Mouse (Mus musculus) heart, embryonic 13.5 days (tissue): ENCODE results near the gene Dynlt1c. TPM values are rescaled to one million over a fixed set of nuclear protein-coding genes. Genes with fewer than 3 reads are reported as not detected.
"Not testable (repeated sequence)": the region's sequence is repeated elsewhere in the genome, so short reads cannot be mapped to it uniquely, and the experiment has no call there.

ENCODE experiments used
- ATAC-seq: fragments of 200-750 bp; cut with Nextera tagmentation; 2 replicates; pipeline ENCODE4 v1.8.0; 2017; ENCODE audit warnings: moderate TSS enrichment; ENCODE audit not compliant: insufficient number of reproducible peaks, low FRiP score, low TSS enrichment; ENCODE audit errors: extremely low read depth
- H3K27ac ChIP-seq: fragments of 300-500 bp; sonication (generic); replicated peaks from 2 replicates; pipeline ENCODE4 v1.5.1; 2015; ENCODE audit warnings: moderate library complexity, mild to moderate bottlenecking, inconsistent platforms
- H3K27me3 ChIP-seq: fragments of 300-500 bp; sonication (generic); replicated peaks from 2 replicates; pipeline ENCODE4 v1.6.1; 2015; ENCODE audit warnings: mild to moderate bottlenecking, inconsistent platforms
- H3K36me3 ChIP-seq: fragments of 300-500 bp; sonication (generic); 2 replicates; pipeline ENCODE4 v1.6.1; 2015; ENCODE audit warnings: mild to moderate bottlenecking, inconsistent platforms
- H3K4me1 ChIP-seq: fragments of 300-500 bp; sonication (generic); 2 replicates; pipeline ENCODE4 v1.6.1; 2015; ENCODE audit warnings: inconsistent platforms
- H3K4me2 ChIP-seq: fragments of 300-500 bp; sonication (generic); 2 replicates; pipeline ENCODE4 v1.6.1; 2015; ENCODE audit warnings: inconsistent platforms, mild to moderate bottlenecking, moderate library complexity
- H3K4me3 ChIP-seq: fragments of 300-500 bp; sonication (generic); 2 replicates; pipeline ENCODE4 v1.5.1; 2015; ENCODE audit warnings: moderate library complexity, mild to moderate bottlenecking, inconsistent platforms
- H3K9ac ChIP-seq: fragments of 300-500 bp; sonication (generic); 2 replicates; pipeline ENCODE4 v1.6.1; 2015; ENCODE audit warnings: inconsistent platforms, mild to moderate bottlenecking, moderate library complexity
- H3K9me3 ChIP-seq: fragments of 300-500 bp; sonication (generic); 2 replicates; pipeline ENCODE4 v1.6.1; 2016; ENCODE audit warnings: inconsistent platforms
- WGBS: fragments of 180-500 bp; shearing (Covaris S2); methylation state at CpG from one replicate; pipeline ENCODE4 v1.1.7; 2015; ENCODE audit warnings: mixed read lengths; 5-methylcytosine and 5-hydroxymethylcytosine counted together
- polyA plus RNA-seq: library from polyadenylated mRNA; unstranded; fragments of >200 nt; fragmentation: Nextera tagmentation; extraction: Ambion mirVana; gene quantifications from 2 replicates; pipeline ENCODE4 v1.2.1, GENCODE M21; 2015

Dynlt1c gene
- polyA plus RNA-seq, 1 experiment from 2014 or later = 26.6 TPM

DNA sequence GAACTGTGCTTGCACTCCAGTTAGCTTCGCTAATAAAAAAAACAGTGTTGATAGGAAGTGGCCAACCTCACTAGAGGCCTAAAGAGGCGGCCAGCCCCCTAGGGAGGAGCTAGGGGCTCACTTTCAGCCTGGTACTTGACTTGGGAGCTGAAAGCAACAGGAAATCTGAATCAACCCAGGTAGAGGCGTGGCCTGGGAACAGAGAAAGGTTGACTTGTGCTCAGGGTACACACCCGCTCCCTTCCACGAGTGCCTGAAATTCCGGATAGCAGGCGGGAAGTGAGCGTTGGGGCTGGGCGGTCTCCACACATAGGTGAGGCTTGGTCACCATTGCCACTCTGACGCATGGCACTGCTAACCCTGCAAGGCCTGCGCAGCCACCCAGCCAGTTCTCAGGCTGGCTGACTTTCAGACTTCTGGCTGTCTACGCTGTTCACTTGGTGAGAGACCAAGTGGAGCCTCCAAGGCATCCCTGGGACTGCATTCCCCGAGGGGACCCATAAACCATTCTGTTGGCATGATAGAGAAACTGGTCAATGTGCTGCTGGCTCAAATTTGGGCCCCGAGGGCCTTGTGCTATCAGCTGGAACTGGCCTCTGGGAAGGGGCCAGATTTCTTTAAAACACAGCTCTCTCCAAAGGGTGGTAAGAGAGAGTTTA lies 39.4 kb downstream of the Dynlt1c start:
- 69% methylated on average over 14 of the region's 14 CpGs for WGBS
- H3K4me3 ChIP-seq, H3K36me3 ChIP-seq, H3K27ac ChIP-seq, H3K9me3 ChIP-seq, ATAC-seq, H3K9ac ChIP-seq, H3K4me1 ChIP-seq, H3K4me2 ChIP-seq, H3K27me3 ChIP-seq: not testable (repeated sequence)

GRCm38 (mm10) chr17:6644210-6644609 lies 42.7 kb downstream of the Dynlt1c start:
- not testable (repeated sequence) for H3K4me2 ChIP-seq, H3K4me1 ChIP-seq, H3K36me3 ChIP-seq, H3K9ac ChIP-seq, ATAC-seq, H3K4me3 ChIP-seq, H3K27me3 ChIP-seq, H3K27ac ChIP-seq, H3K9me3 ChIP-seq
- 76% methylated on average over 9 of the region's 9 CpGs for WGBS

DNA sequence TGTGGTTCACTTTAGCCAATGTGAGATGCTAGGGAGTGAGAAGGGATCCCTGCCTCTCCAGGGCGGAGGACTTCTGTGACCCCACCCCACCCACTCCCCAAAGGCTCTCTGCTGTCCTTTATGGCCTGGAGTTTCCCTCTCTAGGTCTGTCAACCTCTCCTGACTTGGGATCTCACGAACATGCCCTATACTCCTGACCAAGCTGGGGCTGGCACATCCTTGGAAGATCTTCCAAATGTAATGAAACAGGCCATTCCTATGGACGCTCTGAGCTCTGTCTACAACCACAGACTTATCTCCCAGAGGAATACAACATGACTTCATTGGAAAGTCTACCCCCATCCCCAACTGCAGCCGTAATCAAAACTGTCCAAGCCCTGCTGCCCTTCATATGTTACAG lies 43.2 kb downstream of the Dynlt1c start:
- WGBS = 84% methylated on average over 4 of the region's 4 CpGs
- not testable (repeated sequence) for H3K4me1 ChIP-seq

GRCm38 (mm10) chr17:6645668-6646067 lies 44.2 kb downstream of the Dynlt1c start:
- H3K27me3 ChIP-seq, H3K9ac ChIP-seq, ATAC-seq, H3K36me3 ChIP-seq, H3K27ac ChIP-seq, H3K4me3 ChIP-seq, H3K4me1 ChIP-seq, H3K4me2 ChIP-seq, H3K9me3 ChIP-seq: not testable (repeated sequence)
- WGBS = 68% methylated on average over 4 of the region's 4 CpGs

More for the DNA sequence above, 43.2 kb downstream of the Dynlt1c start:
- not testable (repeated sequence) for H3K27ac ChIP-seq, ATAC-seq, H3K4me3 ChIP-seq, H3K4me2 ChIP-seq, H3K9me3 ChIP-seq, H3K27me3 ChIP-seq, H3K36me3 ChIP-seq, H3K9ac ChIP-seq

GRCm38 (mm10) chr17:6646841-6647240 lies 45.4 kb downstream of the Dynlt1c start:
- H3K36me3 ChIP-seq, ATAC-seq, H3K27me3 ChIP-seq, H3K9ac ChIP-seq, H3K9me3 ChIP-seq, H3K4me1 ChIP-seq, H3K4me3 ChIP-seq, H3K27ac ChIP-seq, H3K4me2 ChIP-seq: not testable (repeated sequence)
- WGBS = 93% methylated on average over 8 of the region's 8 CpGs

GRCm38 (mm10) chr17:6647452-6647851 lies 46.0 kb downstream of the Dynlt1c start:
- H3K4me3 ChIP-seq, H3K9me3 ChIP-seq, H3K4me1 ChIP-seq, H3K27ac ChIP-seq, H3K27me3 ChIP-seq, ATAC-seq, H3K36me3 ChIP-seq, H3K4me2 ChIP-seq, H3K9ac ChIP-seq: not testable (repeated sequence)
- 89% methylated on average over 3 of the region's 3 CpGs for WGBS

- not testable (repeated sequence) for H3K27me3 ChIP-seq, H3K4me2 ChIP-seq, H3K9ac ChIP-seq, H3K36me3 ChIP-seq, H3K4me3 ChIP-seq, H3K27ac ChIP-seq, H3K4me1 ChIP-seq, H3K9me3 ChIP-seq, ATAC-seq
- 89% methylated on average over 6 of the region's 7 CpGs for WGBS
Observed at GRCm38 (mm10) chr17:6650904-6651565, 49.6 kb downstream of the Dynlt1c start.

DNA sequence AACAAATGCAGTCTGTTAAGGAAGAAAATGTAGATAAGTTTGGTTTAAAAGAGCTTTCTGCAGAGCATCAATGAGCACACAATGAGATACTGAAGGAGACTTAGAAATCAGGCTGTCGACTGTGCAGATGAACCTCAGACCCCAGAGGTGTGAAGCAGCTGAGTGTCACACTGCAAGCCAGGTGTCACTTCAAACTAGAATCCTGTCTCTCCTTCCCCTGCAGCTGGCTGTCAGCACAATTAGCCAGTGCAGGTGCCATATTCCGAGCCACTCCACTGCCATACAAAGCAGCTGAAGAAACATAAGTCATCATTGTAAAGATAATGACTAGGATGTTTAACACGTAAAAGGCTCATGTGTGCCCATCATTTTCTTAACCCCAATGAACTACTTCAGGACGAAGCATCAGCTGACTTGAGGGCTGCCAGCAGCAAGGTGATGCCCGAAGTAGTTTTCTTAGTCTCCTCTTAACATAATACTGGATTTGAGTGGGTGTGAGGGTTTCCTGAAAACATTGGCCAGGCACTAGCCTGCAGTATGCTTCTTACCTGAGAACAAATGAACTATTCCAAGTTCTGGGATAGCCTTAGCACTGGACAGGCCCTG lies 52.0 kb downstream of the Dynlt1c start:
- not testable (repeated sequence) for H3K9ac ChIP-seq, H3K27ac ChIP-seq, H3K27me3 ChIP-seq, H3K4me2 ChIP-seq, H3K4me1 ChIP-seq, H3K9me3 ChIP-seq, H3K36me3 ChIP-seq, ATAC-seq, H3K4me3 ChIP-seq
- 70% methylated on average over 4 of the region's 5 CpGs for WGBS

DNA sequence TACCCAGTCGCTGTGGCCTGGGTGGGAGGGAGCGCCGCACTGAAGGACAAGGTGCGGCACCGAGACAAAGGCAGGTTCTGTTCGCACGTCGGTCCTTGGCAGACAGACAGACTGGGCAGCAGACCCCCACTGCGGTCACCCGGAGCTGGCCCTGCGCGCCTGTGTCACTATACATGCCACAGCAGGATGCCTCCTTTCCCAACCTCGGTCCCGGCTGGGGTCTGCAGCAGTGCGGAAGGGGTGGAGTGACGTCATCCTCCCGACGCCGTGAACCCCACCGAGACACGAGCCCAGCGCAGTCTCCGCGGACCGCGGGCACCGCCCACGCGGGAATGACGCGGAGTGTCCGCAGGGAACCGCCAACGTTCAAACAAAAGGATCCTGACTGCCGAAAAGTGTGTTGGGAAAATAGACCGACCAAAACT lies 53.6 kb downstream of the Dynlt1c start:
- 1% methylated on average over 36 of the region's 36 CpGs for WGBS

DNA sequence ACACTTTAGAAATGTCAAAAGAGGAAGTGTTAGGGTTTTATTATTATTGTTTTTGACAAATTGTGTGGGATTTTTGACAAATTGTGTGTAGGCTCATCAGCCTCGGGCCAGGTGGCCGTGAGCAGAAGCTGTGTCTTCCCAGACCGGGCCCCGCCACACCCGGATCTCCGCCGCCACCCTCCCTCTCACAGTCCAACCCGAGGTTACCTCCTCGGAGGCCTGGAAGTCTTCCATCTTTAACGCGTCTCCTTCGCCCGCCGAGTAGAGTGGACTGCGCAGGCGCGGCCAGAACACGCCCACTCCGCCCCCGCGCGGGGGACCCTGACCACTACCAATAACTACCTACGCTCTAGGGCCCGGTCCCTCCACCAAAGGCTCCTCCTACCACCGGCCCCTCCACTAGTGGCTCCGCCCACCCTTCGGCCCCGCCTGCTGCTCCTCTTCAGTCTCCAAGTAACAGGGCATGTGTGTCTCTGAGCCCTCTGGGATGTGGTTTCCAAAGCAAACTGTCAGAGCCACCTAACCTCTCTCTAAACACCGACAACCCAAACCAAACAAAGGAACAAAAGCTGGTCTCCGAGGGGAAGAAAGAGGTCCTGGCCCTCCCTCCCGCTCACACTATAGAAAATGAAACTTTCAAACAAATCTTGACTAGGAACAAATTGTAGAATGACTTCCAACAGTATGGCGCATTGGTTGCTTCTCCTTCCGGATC lies 54.3 kb downstream of the Dynlt1c start, which contains the start of gene Dynlt1f:
TSS of gene Dynlt1f (minus strand) at position 334 of the 715 bp plus-strand sequence.
- WGBS = 4% methylated on average over 25 of the region's 33 CpGs
- ATAC-seq = peak; percentile 95
- H3K27ac ChIP-seq = peak within 1 kb of the TSS; percentile 61
- H3K27me3 ChIP-seq, H3K9me3 ChIP-seq, H3K4me1 ChIP-seq, H3K36me3 ChIP-seq: not testable (repeated sequence)
- H3K9ac ChIP-seq = peak within 1 kb of the TSS; percentile 75
- peak within 1 kb of the TSS; percentile 60 for H3K4me2 ChIP-seq
- peak within 1 kb of the TSS; percentile 55 for H3K4me3 ChIP-seq

More for the DNA sequence above, 53.6 kb downstream of the Dynlt1c start:
- Histone ChIP-seq H3K27ac (peak overlapping the region; percentile 61), H3K4me2 (peak overlapping the region; percentile 60), H3K4me3 (peak overlapping the region; percentile 55), H3K9ac (peak overlapping the region; percentile 75)
- ATAC-seq = peak; percentile 82; the same call in 1 of the 2 replicates
- not testable (repeated sequence) for H3K4me1 ChIP-seq, H3K27me3 ChIP-seq, H3K9me3 ChIP-seq, H3K36me3 ChIP-seq

DNA sequence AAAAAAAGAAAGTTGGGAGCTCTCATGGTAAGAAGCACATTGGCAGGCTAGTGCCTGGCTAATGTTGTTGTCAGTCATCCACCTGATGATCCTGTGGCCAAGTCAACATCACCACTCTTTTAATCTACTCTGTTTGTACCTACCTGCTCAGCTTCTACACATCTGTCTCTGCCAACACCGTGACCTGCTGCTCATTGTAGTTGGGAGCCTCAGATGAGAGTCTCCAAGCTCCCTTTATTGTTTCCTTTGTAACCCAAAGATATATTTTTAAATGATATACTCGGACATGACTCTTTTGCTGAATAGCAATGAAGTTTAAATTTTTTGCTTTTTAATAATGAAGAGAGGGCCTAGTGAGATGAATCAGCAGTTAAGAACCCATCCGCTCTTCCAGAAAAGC lies 55.0 kb downstream of the Dynlt1c start:
- H3K27me3 ChIP-seq, H3K4me1 ChIP-seq, H3K9me3 ChIP-seq, H3K4me2 ChIP-seq, H3K36me3 ChIP-seq, ATAC-seq, H3K27ac ChIP-seq, H3K9ac ChIP-seq, H3K4me3 ChIP-seq: not testable (repeated sequence)
- WGBS = 100% methylated on average over 1 of the region's 3 CpGs
